Mouse (Mus musculus) embryo, embryonic 9.5 days (tissue): Measurements from ENCODE around the gene Sco1.

Experiments used
- DNase-seq: peaks from one replicate; pipeline ENCODE4 v3.0.0-alpha.2; 2017; ENCODE audit errors: extremely low spot score

Gene Sco1

DNA sequence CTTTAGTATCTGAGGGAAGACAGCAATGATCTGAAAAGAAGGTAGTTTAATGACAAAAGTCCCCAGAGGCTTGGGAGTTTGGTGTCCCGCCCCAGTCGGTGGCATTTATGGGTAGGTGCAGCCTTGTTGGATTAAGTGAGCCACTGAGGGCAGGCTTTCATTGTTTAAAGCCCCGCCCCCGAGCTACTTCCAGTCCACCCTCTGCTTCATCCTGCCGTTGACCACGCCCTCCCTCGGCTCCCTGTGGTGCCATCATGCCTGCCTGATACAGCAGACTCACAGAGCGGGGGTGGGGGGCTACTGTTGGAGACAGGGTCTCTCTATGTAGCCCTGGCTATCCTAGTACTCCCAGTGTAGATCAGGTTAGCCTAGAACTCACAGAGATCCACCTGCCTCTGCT, 9.5 kb upstream of the Sco1 start:
- DNase-seq = no peak

DNA sequence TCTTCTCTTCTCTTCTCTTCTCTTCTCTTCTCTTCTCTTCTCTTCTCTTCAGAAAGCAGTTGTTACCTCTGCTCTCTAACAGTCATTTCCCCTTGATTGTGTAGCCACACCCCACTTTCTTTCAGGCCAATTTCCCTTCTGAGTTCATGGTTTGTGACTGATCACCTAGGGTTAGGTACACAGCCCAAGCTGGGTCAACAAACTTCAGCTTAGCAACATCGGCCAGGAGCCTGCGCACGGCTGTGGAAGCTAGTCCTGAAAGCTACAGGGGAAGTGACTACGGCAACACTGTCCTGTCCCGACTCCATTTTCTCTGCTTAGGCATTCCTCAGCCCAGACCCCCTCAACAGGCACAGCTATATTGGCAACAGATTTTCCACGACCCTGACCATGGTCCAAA, 7.5 kb upstream of the Sco1 start:
- no peak for DNase-seq

DNA sequence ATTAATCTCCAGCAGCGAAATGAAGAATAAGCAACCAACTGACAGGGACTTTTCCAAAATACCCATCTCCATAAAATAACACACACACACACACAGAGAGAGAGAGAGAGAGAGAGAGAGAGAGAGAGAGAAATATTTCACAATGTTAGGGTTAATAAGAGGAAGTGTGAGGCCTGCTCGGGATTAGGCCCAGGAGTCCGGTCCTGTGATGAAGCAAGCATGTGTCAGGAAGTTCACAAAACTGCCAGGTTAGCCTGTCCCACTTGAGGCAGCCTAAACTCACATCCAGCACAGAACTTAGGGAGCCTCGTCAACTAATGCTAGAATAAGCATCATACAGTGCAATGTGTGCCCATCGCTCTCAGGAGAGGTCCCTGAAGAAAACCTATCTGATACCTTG, 5.3 kb upstream of the Sco1 start:
- DNase-seq = no peak

DNA sequence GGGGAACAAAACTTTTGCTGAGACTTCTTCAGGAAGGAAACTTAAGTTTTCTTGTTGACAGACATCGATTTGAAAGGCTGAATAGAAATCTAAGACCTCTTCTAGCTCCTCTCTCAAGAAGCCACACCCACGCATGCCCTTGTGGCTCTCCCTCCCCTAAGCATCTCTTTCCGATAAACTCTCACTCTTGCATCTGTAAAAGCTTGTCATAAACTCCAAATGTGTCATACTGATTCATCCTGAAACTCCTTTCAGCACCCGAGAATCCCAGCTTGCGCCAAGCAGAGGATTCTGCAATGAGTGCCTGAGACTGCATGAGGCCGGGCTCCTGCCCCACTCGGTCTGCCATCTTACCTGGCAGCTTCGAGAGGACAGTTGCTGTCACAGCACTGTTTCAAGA, 4.0 kb upstream of the Sco1 start:
- no peak for DNase-seq

DNA sequence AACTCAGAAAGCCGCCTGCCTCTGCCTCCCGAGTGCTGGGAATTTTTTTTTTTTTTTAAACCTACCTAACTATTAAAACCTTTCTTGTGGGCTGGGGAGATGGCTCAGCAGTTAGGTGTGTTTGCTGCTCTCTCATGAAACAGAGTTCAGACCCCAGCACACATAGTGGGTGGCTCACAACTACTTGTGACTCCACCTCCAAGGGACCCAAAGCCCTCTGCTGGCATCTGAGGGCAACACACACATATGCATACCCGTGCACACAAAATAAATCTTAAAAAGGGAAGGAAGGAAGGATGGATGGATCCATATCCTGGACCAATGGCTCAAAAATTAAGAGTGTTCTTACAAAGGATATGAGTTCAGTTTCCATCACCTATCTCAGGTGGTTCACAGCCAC, 3.2 kb upstream of the Sco1 start:
- DNase-seq = no peak

DNA sequence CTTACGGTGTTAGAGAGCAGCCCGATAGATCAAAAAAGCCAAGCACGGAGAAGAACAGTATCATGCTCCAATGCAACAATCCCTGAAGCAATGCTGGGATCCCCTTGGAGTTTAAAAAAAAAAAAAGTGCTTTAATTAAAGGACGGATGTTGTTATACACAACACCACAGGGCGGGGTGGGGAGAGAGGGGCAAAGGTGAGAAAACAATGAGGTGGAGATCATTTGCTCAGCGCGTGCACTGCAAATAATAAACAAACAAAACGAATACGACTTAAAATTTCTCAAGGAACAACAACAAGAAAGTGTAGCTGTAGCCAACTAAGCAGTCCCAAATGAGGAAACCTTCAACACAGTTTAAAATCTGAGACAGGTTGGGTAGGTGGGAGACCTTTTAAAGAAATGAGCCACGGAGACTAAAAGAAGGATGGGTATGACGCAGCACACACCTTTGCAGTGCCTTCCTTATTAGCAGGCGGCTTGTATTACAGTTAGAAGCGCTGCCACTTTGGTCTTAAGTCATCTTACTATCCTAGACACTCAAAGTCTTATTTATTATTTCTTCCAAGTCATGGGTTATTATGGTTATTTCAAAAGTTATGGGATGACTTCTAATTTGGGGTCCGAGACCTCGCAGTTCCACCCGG, 672 bp upstream of the Sco1 start:
- no peak for DNase-seq

DNA sequence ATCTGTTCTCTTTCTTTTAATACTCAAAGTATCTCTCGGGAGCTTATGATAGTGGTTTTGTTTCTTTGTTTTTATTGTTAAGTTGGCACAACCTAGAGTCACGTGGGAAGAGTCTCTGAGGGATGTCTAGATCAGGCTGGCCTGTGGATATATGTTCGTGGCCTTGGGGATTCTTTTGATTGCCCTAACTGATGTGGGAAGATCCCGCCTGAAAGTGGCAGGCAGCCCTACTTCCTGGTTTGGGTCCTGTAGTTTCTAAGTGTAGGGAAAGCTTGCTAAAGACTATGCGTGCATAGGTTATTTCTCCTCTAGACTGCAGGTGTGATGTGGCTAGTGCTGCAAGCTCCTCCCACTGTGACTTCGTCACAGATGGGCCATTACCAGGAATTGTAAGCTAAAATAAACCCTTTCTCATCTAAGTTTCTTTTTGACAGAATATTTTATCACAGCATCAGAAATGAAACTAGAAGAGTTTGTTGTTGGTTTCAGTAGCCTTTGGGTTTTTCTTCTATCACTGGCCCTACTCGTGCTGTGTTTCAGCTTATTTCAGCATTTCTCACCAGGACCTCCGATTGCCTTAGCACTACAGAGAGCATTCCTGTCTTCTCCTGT, 2.4 kb downstream of the Sco1 start:
- DNase-seq = no peak

DNA sequence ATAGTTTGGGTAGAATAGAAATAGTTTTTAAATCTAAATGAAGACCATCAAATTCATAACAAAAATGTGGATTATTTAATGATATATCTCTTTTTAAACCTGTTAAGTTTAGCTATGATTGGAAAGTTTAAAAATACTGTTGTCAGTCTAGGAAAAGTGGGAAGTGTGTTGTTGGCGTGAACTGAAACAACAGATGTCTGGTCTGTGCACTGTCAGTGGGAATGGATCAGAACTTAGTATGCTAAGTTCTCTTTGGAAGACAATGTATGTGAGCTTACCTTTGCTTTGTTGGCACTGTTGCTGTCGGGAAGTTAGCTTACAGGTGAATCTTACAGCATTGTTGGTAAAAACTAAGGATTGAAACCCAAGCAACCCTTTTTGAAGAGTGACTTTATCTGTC, 8.8 kb downstream of the Sco1 start:
- DNase-seq = no peak

DNA sequence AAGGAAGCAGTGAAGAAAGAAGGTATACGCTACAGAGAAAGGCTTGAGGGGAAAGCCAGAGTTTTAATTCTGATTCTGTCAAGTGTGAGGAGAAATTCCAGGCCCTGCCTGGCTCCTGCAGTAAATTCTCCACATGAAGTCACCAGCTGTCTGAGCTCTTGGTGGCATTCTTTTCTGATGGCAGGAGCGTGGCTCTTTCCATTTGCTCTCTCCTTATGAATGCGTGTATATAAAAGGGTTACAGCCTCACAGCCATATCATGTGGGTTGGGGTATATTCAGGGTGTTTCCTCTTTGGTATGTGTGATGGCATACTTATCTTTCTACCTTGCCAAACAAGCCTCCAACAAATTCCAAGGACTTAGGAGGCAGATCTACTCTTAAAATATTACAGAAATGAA, 10.3 kb downstream of the Sco1 start:
- DNase-seq = no peak

DNA sequence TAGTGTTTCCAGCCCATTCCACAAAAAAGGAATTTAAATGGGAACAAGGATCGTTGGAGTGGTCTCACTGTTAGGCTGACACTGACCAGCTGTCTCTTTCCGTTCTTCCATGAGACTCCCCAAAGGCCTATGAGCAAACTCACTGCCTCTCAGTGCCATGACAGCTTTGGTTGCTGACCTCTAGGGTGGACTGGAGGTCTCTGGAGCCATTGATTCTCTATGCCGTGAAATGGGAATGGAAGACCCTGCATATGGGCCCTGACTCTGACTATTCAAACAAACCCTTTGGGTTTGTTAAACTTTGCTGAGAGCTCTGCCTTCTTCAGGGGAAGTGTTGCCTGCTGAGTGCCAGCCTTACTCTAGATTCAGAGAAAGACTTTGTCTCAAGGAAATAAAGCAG, 15.3 kb downstream of the Sco1 start:
- no peak for DNase-seq

DNA sequence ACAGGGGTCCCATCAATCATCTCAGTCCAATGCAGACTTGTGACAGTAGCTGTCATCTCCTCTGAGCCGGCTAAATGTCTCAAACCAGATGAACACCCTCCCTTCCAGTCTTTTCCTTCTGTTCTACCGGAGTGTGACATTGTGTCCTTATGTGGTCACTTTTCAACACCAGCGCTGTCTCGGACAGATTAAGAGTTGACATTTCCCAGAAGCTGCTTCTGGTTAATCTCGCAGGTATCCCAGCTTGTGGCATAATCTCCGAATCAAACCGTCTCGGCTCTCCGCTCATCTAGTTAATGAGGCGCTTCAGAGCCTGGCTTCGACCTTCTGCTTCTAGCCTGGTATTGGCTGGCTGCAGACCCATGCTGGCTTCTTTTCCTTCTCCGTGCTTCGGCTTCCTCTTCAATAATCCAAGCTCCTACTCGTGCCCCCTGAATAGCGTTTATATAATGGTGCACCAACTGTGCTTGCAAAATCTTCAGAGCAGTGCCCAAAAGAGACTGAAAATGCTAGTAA, 20.2 kb downstream of the Sco1 start:
- DNase-seq = no peak

DNA sequence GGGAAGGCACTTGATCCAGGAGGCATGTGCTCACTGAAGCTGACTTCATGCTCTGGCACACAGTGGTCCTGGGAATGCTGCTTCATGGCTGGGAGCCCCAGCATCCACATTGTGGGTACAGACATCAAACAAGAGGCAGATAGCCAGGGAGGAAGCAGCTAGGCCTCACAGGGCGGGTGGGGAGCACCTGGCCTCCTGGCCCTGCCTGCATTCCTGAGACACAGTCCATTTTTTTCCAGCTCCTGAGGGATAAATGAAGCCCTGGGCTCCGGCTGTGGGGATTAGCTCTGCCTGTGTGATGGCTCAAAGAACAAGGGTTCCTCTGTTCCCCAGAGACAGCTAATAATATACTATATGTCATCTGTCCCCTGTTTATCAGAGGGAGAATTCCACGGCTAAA, 22.6 kb downstream of the Sco1 start:
- no peak for DNase-seq

DNA sequence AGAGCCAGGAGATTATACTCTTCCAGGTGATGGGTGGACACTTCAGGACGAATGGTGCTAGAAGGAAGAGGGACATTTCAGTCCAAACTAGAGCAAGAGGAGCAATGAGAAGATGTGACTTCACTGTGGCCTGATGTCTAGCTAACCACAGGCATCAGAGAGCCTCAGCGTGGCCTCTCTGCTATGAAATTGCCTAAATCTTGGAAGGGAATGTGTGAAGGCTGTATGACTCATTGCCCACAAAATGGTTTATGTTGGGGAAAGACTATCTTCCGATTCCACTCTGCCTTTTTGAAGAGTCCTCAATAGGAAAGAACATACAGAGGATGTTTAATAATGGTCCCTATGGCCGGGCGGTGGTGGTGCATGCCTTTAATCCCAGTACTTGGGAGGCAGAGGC, 24.3 kb downstream of the Sco1 start:
- no peak for DNase-seq

DNA sequence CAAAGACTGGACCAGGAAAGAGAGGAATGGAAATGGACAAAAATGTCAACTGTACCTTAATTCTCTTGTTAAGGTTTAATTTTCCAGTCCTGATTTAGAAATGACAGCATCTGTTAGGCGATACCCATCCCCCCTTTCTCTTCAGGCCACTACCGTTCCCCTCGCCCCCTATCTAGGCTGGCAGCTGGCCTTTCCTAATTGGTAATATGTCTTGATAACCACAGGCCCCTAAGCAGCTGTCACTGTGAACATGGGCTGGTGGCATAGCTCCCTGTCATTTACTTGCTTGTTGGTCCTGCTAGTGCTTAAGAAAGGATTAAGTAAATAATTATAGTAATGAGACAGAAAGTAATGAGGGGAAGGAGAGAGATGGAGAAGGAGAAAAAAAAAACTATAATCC, 25.0 kb downstream of the Sco1 start:
- no peak for DNase-seq

DNA sequence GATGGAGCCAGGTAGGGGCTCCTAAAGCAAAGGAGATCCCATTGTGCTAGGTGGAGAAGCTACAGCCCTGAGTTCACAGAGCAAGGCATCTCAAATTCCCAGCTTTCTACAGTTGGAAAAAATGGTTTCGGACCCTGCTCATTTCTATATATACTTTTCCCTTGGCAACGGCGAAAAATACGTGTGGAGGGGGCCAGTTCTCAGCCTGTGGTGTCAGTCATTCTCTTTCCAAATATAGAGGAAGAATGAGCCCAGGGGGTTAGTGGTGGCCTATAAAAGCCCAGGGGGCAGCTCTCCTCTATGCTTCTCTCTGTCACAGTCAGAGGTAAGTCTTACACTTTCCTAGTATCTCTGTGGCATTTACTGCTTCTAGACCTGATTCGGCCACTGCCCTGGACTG, 25.5 kb downstream of the Sco1 start, which contains the start of gene Myh3:
Gene Myh3 (plus strand): TSS at position 301 of the 400 bp plus-strand sequence.
- DNase-seq = no peak

DNA sequence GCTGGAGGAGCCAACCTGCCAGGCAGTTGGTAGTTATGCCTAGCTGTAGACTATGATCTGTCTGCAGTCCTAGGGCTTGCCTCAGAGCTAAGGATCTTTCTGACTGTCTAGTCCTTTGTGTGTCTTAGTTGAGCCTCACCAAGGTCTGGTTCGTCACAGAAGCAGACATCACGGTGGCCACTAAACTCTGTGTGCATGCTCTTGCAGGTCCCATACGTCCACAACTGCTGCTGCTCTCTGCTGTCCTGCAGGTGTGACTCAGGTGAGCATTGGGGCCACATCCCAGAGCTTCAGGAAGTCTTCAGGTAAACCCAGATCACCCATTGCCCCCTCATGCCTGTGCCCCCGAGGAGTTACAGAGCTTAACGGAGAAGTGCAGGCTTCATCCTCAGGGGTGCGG, 26.4 kb downstream of the Sco1 start:
- DNase-seq = no peak

DNA sequence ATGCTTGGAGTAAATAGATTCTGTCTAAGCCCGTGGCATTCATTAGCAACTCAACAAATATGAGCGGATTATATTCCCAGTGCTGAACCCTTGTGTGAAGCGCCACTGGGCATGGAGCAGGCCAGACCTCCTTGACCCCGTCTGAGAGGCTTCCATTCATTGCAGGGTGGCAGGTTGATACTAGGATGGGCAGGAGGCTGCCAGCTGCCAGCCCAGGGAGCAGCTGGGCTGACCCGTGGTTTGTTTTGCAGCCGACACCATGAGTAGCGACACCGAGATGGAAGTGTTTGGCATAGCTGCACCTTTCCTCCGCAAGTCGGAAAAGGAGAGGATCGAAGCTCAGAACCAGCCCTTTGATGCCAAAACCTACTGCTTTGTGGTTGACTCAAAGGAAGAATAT, 27.3 kb downstream of the Sco1 start:
- no peak for DNase-seq

DNA sequence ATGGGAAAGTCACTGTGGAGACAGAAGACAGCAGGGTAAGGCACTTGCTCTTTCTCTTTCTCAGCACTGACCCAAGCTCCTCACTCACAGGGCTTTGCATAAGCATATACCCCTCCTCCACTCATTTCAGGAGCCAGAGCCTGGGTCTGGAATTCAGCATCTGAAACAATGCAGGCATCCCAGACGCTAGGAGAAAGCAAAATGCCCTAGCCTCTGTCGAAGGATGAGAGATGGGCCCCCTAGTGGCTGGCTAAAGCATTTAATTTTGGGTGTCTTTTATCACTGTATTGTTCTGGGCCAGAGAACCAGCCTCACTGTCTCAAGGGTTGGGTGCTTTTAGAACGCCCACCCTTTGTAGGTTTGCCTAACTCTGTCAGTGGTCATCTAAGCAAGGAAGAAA, 27.7 kb downstream of the Sco1 start:
- peak; percentile 67 for DNase-seq

DNA sequence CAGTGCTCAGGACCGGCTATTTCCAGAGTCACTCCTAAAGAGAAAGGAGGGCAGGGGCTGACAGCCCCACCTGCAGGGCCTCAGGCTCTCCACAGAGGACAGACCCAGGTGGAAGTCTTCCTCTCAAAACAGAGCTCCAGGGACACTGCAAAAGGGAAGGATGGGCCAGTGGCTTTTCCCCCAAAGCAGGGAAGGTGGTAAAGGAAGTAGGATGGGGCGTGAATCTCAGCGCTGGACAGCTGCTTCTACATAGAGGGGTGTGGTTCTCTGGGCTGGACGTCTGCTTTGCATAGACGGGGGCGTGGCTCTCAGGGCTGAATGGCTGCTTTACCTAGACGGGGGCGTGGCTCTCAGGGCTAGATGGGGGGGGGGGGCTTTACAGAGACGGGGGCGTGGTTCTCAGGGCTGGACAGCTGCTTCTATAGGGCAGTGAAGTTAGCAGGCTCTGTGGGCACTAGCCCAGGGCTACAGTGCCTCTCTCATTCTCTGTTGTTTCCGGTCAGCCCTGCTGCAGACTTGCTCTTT, 28.7 kb downstream of the Sco1 start:
- DNase-seq = peak; percentile 82

DNA sequence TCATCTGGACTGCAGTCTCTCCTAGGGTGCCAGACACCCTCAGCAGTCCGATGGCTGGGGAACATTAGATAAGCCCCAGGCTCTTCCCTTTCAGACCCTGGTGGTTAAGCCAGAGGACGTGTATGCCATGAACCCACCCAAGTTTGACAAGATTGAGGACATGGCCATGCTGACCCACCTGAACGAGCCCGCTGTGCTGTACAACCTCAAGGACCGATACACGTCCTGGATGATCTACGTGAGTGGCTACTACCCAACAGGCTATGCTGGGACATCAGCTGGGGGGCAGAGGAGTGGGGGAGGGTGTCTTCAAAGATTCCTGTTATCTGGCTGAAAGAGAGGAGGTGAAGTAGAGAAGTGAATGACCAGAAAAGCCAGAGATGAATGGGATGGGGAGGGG, 29.7 kb downstream of the Sco1 start:
- DNase-seq = no peak

DNA sequence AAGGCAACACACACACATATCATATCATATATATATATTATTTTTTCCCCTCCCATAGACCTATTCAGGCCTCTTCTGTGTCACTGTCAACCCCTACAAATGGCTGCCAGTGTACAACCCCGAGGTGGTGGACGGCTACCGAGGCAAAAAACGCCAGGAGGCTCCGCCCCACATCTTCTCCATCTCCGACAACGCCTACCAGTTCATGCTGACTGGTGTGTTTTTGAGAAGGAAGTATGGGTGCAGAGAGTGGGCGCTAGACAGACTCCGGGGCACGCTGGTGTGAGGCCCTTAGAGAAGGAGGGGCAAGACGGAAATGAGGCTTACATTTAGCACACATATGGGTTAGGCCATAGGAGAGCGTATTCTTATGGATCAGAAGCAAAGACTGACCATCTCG, 30.3 kb downstream of the Sco1 start:
- DNase-seq = no peak

DNA sequence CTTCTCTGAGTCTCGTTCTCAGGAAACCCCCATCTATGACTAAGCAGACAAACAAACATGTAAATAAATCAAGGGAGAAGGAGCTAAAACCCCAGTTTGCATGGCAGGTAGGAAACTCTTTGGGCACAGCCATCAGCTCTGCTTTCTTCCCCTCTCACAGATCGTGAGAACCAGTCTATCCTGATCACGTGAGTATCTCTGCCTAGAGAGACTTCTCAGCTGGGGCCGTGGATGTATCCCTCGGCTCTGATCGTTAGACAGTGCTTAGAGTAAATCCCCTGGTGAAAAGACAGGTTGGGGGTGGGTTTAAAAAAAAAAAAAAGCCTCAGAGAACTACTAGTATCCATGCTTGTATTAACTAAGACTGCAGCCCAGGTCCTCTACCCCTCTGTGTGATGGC, 30.8 kb downstream of the Sco1 start:
- DNase-seq = no peak

DNA sequence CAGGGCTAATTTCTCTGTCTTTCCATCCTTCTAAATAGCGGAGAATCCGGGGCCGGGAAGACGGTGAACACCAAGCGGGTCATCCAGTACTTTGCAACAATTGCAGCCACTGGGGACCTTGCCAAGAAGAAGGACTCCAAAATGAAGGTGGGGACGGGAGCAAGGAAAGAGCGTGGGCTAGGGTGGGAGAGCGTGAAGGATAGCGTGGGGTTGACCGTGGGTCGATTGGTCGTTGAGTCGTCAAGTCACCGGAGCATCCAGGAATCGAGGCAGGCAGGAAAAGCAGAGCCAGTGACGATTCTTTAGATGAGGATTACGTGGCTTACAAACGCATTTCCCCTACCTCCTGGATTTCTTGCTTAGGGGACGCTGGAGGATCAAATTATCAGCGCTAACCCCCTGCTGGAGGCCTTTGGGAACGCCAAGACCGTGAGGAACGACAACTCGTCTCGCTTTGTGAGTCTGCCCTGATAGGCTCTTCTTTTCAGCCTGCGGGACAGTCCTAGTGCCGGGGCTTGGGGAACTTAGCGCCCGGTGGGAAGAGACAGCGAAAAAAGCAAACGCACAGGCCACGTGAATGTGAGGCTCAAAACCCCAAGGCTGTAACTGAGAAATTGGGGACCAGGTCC, 31.4 kb downstream of the Sco1 start:
- no peak for DNase-seq
